Mouse (Mus musculus): ENCODE measurements at regions not wholly inside any gene's neighbourhood (a gene's known extent, or its start where the extent isn't known, plus 50 kb on each side); places are given as distances from the start of the nearest gene placed in this dataset.
"Not testable (repeated sequence)": the region's sequence is repeated elsewhere in the genome, so short reads cannot be mapped to it uniquely, and the experiment has no call there.

- DNase-seq (ENCODE audit: low spot score) = no peak
Observed at GRCm38 (mm10) chr2:108764703-108765102, 515.8 kb upstream of the Kif18a start.

GRCm38 (mm10) chr2:108766461-108766860 lies 514.1 kb upstream of the Kif18a start:
- no peak for DNase-seq (ENCODE audit: low spot score)

GRCm38 (mm10) chr2:108770383-108770782 lies 510.2 kb upstream of the Kif18a start:
- no peak for DNase-seq (ENCODE audit: low spot score)

- DNase-seq (ENCODE audit: low spot score) = no peak
Observed at GRCm38 (mm10) chr2:108783457-108783856, 497.1 kb upstream of the Kif18a start.

GRCm38 (mm10) chr2:108785161-108785957 lies 495.2 kb upstream of the Kif18a start:
- no peak for DNase-seq (ENCODE audit: low spot score)

- no peak for DNase-seq (ENCODE audit: low spot score)
Observed at GRCm38 (mm10) chr2:108789166-108789565, 491.4 kb upstream of the Kif18a start.

- DNase-seq (ENCODE audit: low spot score) = no peak
Observed at GRCm38 (mm10) chr2:108795145-108795544, 485.4 kb upstream of the Kif18a start.

- no peak for DNase-seq (ENCODE audit: low spot score)
Observed at GRCm38 (mm10) chr2:108796816-108797581, 483.5 kb upstream of the Kif18a start.

- DNase-seq (ENCODE audit: low spot score) = no peak
Observed at GRCm38 (mm10) chr2:108812367-108812766, 468.2 kb upstream of the Kif18a start.

- no peak for DNase-seq (ENCODE audit: low spot score)
Observed at GRCm38 (mm10) chr2:108813040-108813566, 467.4 kb upstream of the Kif18a start.

GRCm38 (mm10) chr2:108816579-108816978 lies 464.0 kb upstream of the Kif18a start:
- DNase-seq (ENCODE audit: low spot score) = no peak

GRCm38 (mm10) chr2:108824025-108824424 lies 456.5 kb upstream of the Kif18a start:
- no peak for DNase-seq (ENCODE audit: low spot score)

- DNase-seq (ENCODE audit: low spot score) = no peak
Observed at GRCm38 (mm10) chr2:108825981-108826380, 454.6 kb upstream of the Kif18a start.

GRCm38 (mm10) chr2:108827106-108827838 lies 453.3 kb upstream of the Kif18a start:
- no peak for DNase-seq (ENCODE audit: low spot score)

- DNase-seq (ENCODE audit: low spot score) = no peak
Observed at GRCm38 (mm10) chr2:108827974-108828700, 452.4 kb upstream of the Kif18a start.

- DNase-seq (ENCODE audit: low spot score) = not testable (repeated sequence)
Observed at GRCm38 (mm10) chr2:108843855-108844254, 436.7 kb upstream of the Kif18a start.

GRCm38 (mm10) chr2:108848051-108848450 lies 432.5 kb upstream of the Kif18a start:
- no peak for DNase-seq (ENCODE audit: low spot score)

GRCm38 (mm10) chr2:108854399-108854798 lies 426.1 kb upstream of the Kif18a start:
- DNase-seq (ENCODE audit: low spot score) = no peak

- DNase-seq (ENCODE audit: low spot score) = no peak
Observed at GRCm38 (mm10) chr2:108877141-108877540, 403.4 kb upstream of the Kif18a start.

GRCm38 (mm10) chr2:108877676-108878075 lies 402.9 kb upstream of the Kif18a start:
- no peak for DNase-seq (ENCODE audit: low spot score)

GRCm38 (mm10) chr2:108904121-108904733 lies 376.3 kb upstream of the Kif18a start:
- DNase-seq (ENCODE audit: low spot score) = no peak
